Mouse (Mus musculus): Measurements from ENCODE around the gene Nucb1. TPM values are rescaled to one million over a fixed set of nuclear protein-coding genes. Genes with fewer than 3 reads are reported as not detected.
"Not testable (repeated sequence)": the region's sequence is repeated elsewhere in the genome, so short reads cannot be mapped to it uniquely, and the experiment has no call there.

The Nucb1 gene
- polyA plus RNA-seq, 1 experiment from 2014 or later = 176 TPM

GRCm38 (mm10) chr7:45488293-45489204 is 21.7 kb downstream of the Nucb1 start, which contains the start of gene Dhdh:
TSS of gene Dhdh (minus strand) at chr7:45488805.
- Histone ChIP-seq H3K4me1 (replicated peaks) (peaks cover 26% of the 10 kb centered on the region), H3K4me2 (peak within 1 kb of the TSS; percentile 81), H3K9ac (peak within 1 kb of the TSS; percentile 78), H3K36me3 (peaks cover 19% of the 10 kb centered on the region), H3K27ac (ENCODE audit: poor library complexity, severe bottlenecking) (no peak within 1 kb of the TSS), H3K9me3 (replicated peaks) (no peaks in the 10 kb centered on the region), H3K4me3 (peak within 1 kb of the TSS; percentile 61), H3K27me3 (replicated peaks) (no peaks in the 10 kb centered on the region)
- WGBS = 7% methylated on average over 37 of the region's 38 CpGs
- ATAC-seq (ENCODE audit: insufficient number of reproducible peaks, low FRiP score) = peak; percentile 77

DNA sequence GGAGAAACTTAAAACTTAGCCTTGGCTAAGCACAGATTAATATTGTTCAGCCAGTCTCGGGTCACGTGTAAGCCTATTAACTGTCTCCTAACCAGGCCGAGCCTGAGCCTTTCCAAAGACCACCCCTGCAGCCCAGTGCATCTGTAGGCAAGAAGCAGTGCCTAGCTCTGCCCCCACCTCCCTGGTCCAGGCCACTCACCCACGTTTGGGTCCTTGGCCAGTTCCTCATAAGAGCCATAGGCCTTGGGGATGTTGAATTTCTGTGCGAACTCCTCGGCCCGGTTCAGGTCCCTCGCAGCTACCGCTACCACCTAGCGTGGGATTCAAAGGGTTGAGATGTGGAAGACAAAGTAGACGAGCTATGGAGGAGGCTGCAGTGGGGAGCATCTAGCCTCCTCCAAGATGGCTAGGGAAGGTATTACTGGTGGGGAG is 22.3 kb downstream of the Nucb1 start:
- 42% methylated on average over 11 of the region's 11 CpGs for WGBS
- no peaks in the 10 kb centered on the region for H3K9me3 ChIP-seq (replicated peaks)
- ATAC-seq (ENCODE audit: insufficient number of reproducible peaks, low FRiP score) = no peak

DNA sequence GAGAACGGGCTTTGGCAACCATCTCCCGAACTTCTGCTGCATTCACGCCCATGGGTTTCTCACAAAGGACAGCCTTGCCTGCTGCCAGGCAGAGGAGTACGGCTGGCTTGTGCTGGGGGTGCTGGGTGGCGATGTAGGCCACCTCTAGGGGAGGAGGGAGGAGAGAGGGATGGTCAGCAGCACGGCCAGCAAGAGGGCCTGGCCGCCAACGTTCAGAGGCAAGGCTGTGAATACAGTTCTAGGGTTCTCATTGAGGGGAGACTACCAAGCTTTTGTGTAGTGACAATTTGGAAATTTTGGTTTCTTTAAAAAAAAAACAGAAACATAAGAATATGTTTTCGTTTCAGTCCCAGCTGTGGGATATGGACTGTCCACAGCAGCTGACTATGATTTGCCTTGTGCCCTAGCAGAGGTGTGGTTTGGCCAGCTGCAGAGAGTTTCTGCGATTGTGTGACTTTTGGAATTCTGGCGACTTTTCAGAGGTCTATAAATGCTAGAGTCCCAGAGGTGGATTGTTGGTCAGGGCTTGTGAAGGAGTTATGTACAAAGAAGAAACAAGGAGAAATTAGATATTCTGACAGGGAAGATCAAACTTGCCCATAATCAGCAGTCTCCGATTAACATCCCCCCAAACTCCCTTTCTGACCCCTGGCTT is 23.3 kb downstream of the Nucb1 start, which contains the start of gene Gm45808:
Gm45808 (minus strand) TSS at position 51 of the 655 bp plus-strand sequence.
- H3K4me1 ChIP-seq (replicated peaks) = peaks cover 26% of the 10 kb centered on the region
- WGBS = 84% methylated on average over 12 of the region's 12 CpGs
- no peak within 1 kb of the TSS for H3K27ac ChIP-seq (ENCODE audit: poor library complexity, severe bottlenecking)
- no peak for ATAC-seq (ENCODE audit: insufficient number of reproducible peaks, low FRiP score)
- H3K27me3 ChIP-seq (replicated peaks) = no peaks in the 10 kb centered on the region
- H3K9me3 ChIP-seq (replicated peaks) = no peaks in the 10 kb centered on the region
- H3K4me2 ChIP-seq = no peak within 1 kb of the TSS
- H3K4me3 ChIP-seq = no peak within 1 kb of the TSS
- 0 out of 2 replicates have a peak, but pooled peaks cover 3% of the 10 kb centered on the region for H3K36me3 ChIP-seq
- no peak within 1 kb of the TSS for H3K9ac ChIP-seq

More for the DNA sequence above, 22.3 kb downstream of the Nucb1 start:
- H3K36me3 ChIP-seq = peaks cover 12% of the 10 kb centered on the region
- H3K27me3 ChIP-seq (replicated peaks) = no peaks in the 10 kb centered on the region
- H3K4me1 ChIP-seq (replicated peaks) = peaks cover 26% of the 10 kb centered on the region
- H3K4me2 ChIP-seq = peak overlapping the region; percentile 81
- peak overlapping the region; percentile 61 for H3K4me3 ChIP-seq
- H3K27ac ChIP-seq (ENCODE audit: poor library complexity, severe bottlenecking) = no peak overlapping the region
- peak overlapping the region; percentile 78; the same call in 1 of the 2 replicates for H3K9ac ChIP-seq

DNA sequence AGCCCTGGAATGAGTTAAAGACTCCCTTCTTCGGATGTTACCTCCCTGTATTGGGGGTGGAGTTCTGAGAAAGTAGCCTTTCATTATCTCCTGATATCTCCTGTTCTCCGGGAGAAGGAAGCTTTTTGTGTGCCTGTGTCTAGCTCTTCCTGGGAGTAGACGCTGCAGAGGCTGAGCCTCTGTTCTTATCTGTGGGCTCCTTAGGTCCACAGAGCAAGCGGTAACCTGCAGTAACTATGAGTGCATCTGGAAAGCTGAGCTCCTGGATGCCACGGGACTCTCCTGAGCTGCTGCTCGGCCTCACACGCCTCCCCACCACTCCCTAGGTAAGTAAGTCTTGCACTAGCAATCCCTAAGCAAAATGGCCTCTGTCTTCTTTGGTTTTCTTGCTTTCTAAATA is 24.0 kb downstream of the Nucb1 start:
- no peak overlapping the region for H3K4me3 ChIP-seq
- no peak for ATAC-seq (ENCODE audit: insufficient number of reproducible peaks, low FRiP score)
- H3K27me3 ChIP-seq (replicated peaks) = no peaks in the 10 kb centered on the region
- H3K9ac ChIP-seq = no peak overlapping the region
- WGBS = 45% methylated on average over 7 of the region's 7 CpGs
- no peak overlapping the region for H3K4me2 ChIP-seq
- 0 out of 2 replicates have a peak, but pooled peaks cover 3% of the 10 kb centered on the region for H3K36me3 ChIP-seq
- H3K9me3 ChIP-seq (replicated peaks) = no peaks in the 10 kb centered on the region
- peaks cover 24% of the 10 kb centered on the region for H3K4me1 ChIP-seq (replicated peaks)
- H3K27ac ChIP-seq (ENCODE audit: poor library complexity, severe bottlenecking) = no peak overlapping the region

DNA sequence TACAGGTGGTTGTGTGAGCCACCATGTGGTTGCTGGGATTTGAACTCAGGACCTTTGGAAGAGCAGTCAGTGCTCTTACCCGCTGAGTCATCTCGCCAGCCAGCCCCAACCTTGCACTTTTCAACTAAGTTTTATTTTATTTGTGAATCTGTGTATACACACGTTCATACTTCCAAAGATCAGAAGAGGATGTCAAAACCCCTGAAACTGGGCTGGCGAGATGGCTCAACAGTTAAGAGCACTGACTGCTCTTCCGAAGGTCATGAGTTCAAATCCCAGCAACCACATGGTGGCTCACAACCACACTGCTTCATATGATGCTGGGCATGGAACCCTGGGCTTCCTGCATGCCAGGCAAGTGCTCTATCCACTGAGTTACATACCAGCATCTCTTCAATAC is 25.2 kb downstream of the Nucb1 start:
- not testable (repeated sequence) for H3K4me2 ChIP-seq; H3K27ac ChIP-seq (ENCODE audit: poor library complexity, severe bottlenecking); H3K36me3 ChIP-seq; H3K27me3 ChIP-seq (replicated peaks); H3K9me3 ChIP-seq (replicated peaks); H3K9ac ChIP-seq; ATAC-seq (ENCODE audit: insufficient number of reproducible peaks, low FRiP score); H3K4me3 ChIP-seq
- 93% methylated on average over 5 of the region's 5 CpGs for WGBS
- H3K4me1 ChIP-seq (replicated peaks) = peaks cover 17% of the 10 kb centered on the region

GRCm38 (mm10) chr7:45482166-45482565 is 28.0 kb downstream of the Nucb1 start:
- H3K27ac ChIP-seq (ENCODE audit: poor library complexity, severe bottlenecking) = no peak overlapping the region
- no peak overlapping the region for H3K9ac ChIP-seq
- WGBS = 65% methylated on average over 1 of the region's 1 CpGs
- no peak for ATAC-seq (ENCODE audit: insufficient number of reproducible peaks, low FRiP score)
- H3K36me3 ChIP-seq = peaks cover 9% of the 10 kb centered on the region; the same call in 1 of the 2 replicates
- H3K4me2 ChIP-seq = no peak overlapping the region
- no peaks in the 10 kb centered on the region for H3K4me1 ChIP-seq (replicated peaks)
- no peaks in the 10 kb centered on the region for H3K27me3 ChIP-seq (replicated peaks)
- H3K4me3 ChIP-seq = no peak overlapping the region
- H3K9me3 ChIP-seq (replicated peaks) = no peaks in the 10 kb centered on the region

DNA sequence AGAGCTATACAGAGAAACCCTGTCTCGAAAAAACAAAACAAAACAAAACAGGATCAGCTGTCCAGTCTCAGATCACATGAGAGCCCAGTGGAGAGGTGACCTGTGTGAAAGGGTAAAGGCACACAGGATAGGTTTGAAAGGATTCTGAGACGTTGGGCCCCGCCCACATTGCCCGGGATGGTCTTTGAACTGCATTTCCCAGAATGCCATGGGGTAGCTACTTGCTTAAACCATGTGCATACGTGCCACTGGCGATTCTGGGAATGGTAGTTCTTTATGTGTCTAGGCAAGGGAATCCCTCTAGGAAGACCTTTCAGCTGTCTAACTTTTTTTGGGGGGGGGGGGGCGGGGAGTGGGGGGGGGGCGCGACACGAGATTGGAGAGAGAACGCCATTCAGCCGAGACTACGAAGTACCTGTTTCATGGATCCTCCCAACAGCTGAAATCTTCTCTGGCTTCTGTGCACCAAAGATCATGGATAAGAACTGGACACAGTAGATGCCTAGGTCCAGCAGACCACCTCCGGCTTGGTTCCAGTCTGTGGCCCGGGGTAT is 28.8 kb downstream of the Nucb1 start, which contains the start of gene Tulp2:
Tulp2 (plus strand) TSS at position 504 of the 554 bp plus-strand sequence.
- Histone ChIP-seq H3K27ac (ENCODE audit: poor library complexity, severe bottlenecking) (no peak within 1 kb of the TSS), H3K36me3 (peaks cover 9% of the 10 kb centered on the region; the same call in 1 of the 2 replicates), H3K4me3 (no peak within 1 kb of the TSS), H3K9ac (no peak within 1 kb of the TSS), H3K4me2 (no peak within 1 kb of the TSS), H3K4me1 (replicated peaks) (no peaks in the 10 kb centered on the region), H3K27me3 (replicated peaks) (no peaks in the 10 kb centered on the region), H3K9me3 (replicated peaks) (no peaks in the 10 kb centered on the region)
- WGBS = 45% methylated on average over 15 of the region's 15 CpGs
- ATAC-seq (ENCODE audit: insufficient number of reproducible peaks, low FRiP score) = peak; percentile 82

- H3K9ac ChIP-seq; H3K27ac ChIP-seq (ENCODE audit: poor library complexity, severe bottlenecking); H3K9me3 ChIP-seq (replicated peaks); H3K4me3 ChIP-seq; H3K27me3 ChIP-seq (replicated peaks); ATAC-seq (ENCODE audit: insufficient number of reproducible peaks, low FRiP score); H3K36me3 ChIP-seq; H3K4me2 ChIP-seq; H3K4me1 ChIP-seq (replicated peaks): not testable (repeated sequence)
- WGBS = 66% methylated on average over 4 of the region's 4 CpGs
Observed at GRCm38 (mm10) chr7:45480310-45480709, 29.9 kb downstream of the Nucb1 start.

DNA sequence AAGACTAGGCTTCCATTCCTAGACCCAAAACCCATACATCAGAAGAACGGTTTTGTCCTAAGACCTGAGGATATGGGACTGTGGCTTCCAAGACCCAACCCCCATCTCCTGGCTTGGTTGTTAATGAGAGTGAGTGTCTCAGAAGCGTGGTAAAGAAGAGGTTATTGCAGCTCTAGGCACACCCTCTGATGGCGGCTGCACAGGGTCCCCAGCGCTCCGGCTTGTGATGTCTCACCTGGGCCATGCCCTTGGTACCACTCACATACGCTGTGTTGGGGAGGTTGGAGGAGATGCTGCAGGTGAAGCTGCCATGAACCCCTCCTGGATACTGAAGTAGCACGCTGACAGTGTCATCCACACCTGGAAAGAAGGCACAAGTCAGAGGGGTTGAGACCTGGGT is 31.4 kb downstream of the Nucb1 start:
- ATAC-seq (ENCODE audit: insufficient number of reproducible peaks, low FRiP score) = no peak

GRCm38 (mm10) chr7:45477003-45477402 is 33.2 kb downstream of the Nucb1 start:
- no peak overlapping the region for H3K4me3 ChIP-seq
- H3K36me3 ChIP-seq = peaks cover 8% of the 10 kb centered on the region; the same call in 1 of the 2 replicates
- H3K9me3 ChIP-seq (replicated peaks) = no peaks in the 10 kb centered on the region
- no peaks in the 10 kb centered on the region for H3K27me3 ChIP-seq (replicated peaks)
- H3K4me1 ChIP-seq (replicated peaks) = no peaks in the 10 kb centered on the region
- H3K4me2 ChIP-seq = no peak overlapping the region
- 12% methylated on average over 3 of the region's 3 CpGs for WGBS
- ATAC-seq (ENCODE audit: insufficient number of reproducible peaks, low FRiP score) = no peak
- peak overlapping the region; percentile 4; the same call in 1 of the 2 replicates for H3K9ac ChIP-seq
- no peak overlapping the region for H3K27ac ChIP-seq (ENCODE audit: poor library complexity, severe bottlenecking)

More for the DNA sequence above, 31.4 kb downstream of the Nucb1 start:
- Histone ChIP-seq H3K4me3 (no peak overlapping the region), H3K27me3 (replicated peaks) (no peaks in the 10 kb centered on the region), H3K36me3 (peaks cover 8% of the 10 kb centered on the region; the same call in 1 of the 2 replicates), H3K4me2 (no peak overlapping the region), H3K27ac (ENCODE audit: poor library complexity, severe bottlenecking) (no peak overlapping the region), H3K4me1 (replicated peaks) (no peaks in the 10 kb centered on the region), H3K9me3 (replicated peaks) (no peaks in the 10 kb centered on the region), H3K9ac (no peak overlapping the region)
- 95% methylated on average over 7 of the region's 7 CpGs for WGBS

- H3K4me1 ChIP-seq (replicated peaks) = no peaks in the 10 kb centered on the region
- no peak overlapping the region for H3K4me3 ChIP-seq
- 36% methylated on average over 1 of the region's 1 CpGs for WGBS
- H3K4me2 ChIP-seq = no peak overlapping the region
- H3K36me3 ChIP-seq = peaks cover 8% of the 10 kb centered on the region; the same call in 1 of the 2 replicates
- no peak for ATAC-seq (ENCODE audit: insufficient number of reproducible peaks, low FRiP score)
- no peaks in the 10 kb centered on the region for H3K9me3 ChIP-seq (replicated peaks)
- no peaks in the 10 kb centered on the region for H3K27me3 ChIP-seq (replicated peaks)
- H3K27ac ChIP-seq (ENCODE audit: poor library complexity, severe bottlenecking) = no peak overlapping the region
- no peak overlapping the region for H3K9ac ChIP-seq
Observed at GRCm38 (mm10) chr7:45476453-45476852, 33.8 kb downstream of the Nucb1 start.

All from heart, embryonic 12.5 days (tissue).